Mouse (Mus musculus): ENCODE measurements around the gene Agbl4. TPM values are rescaled to one million over a fixed set of nuclear protein-coding genes. Genes with fewer than 3 reads are reported as not detected.

Agbl4 gene
- total RNA-seq, 2 experiments from 2014 or later, result 1.1 to 1.3 TPM

- no peak for DNase-seq (ENCODE audit: low spot score in 2 of 2)
Observed at GRCm38 (mm10) chr4:111255499-111255898, 858.0 kb downstream of the Agbl4 start.

GRCm38 (mm10) chr4:111256931-111257330 lies 859.5 kb downstream of the Agbl4 start:
- DNase-seq (ENCODE audit: low spot score in 2 of 2), result no peak

- no peak for DNase-seq (ENCODE audit: low spot score in 2 of 2)
Observed at GRCm38 (mm10) chr4:111280936-111281335, 883.5 kb downstream of the Agbl4 start.

GRCm38 (mm10) chr4:111281836-111282235 lies 884.4 kb downstream of the Agbl4 start:
- no peak for DNase-seq (ENCODE audit: low spot score in 2 of 2)

GRCm38 (mm10) chr4:111284625-111285024 lies 887.2 kb downstream of the Agbl4 start:
- DNase-seq (ENCODE audit: low spot score in 2 of 2), result no peak

GRCm38 (mm10) chr4:111294528-111295241 lies 897.2 kb downstream of the Agbl4 start:
- no peak for DNase-seq (ENCODE audit: low spot score in 2 of 2)

- no peak for DNase-seq (ENCODE audit: low spot score in 2 of 2)
Observed at GRCm38 (mm10) chr4:111306518-111306917, 909.1 kb downstream of the Agbl4 start.

GRCm38 (mm10) chr4:111307166-111307565 lies 909.7 kb downstream of the Agbl4 start:
- DNase-seq (ENCODE audit: low spot score in 2 of 2), result no peak

GRCm38 (mm10) chr4:111307633-111308032 lies 910.2 kb downstream of the Agbl4 start:
- no peak for DNase-seq (ENCODE audit: low spot score in 2 of 2)

GRCm38 (mm10) chr4:111308572-111309288 lies 911.3 kb downstream of the Agbl4 start:
- DNase-seq (ENCODE audit: low spot score in 2 of 2), result no peak

- DNase-seq (ENCODE audit: low spot score in 2 of 2), result no peak
Observed at GRCm38 (mm10) chr4:111327094-111327493, 929.6 kb downstream of the Agbl4 start.

GRCm38 (mm10) chr4:111327760-111328373 lies 930.4 kb downstream of the Agbl4 start:
- DNase-seq (ENCODE audit: low spot score in 2 of 2), result no peak

- no peak for DNase-seq (ENCODE audit: low spot score in 2 of 2)
Observed at GRCm38 (mm10) chr4:111329501-111329900, 932.0 kb downstream of the Agbl4 start.

GRCm38 (mm10) chr4:111332864-111333263 lies 935.4 kb downstream of the Agbl4 start:
- no peak for DNase-seq (ENCODE audit: low spot score in 2 of 2)

- no peak for DNase-seq (ENCODE audit: low spot score in 2 of 2)
Observed at GRCm38 (mm10) chr4:111349965-111350364, 952.5 kb downstream of the Agbl4 start.

GRCm38 (mm10) chr4:111350615-111351525 lies 953.4 kb downstream of the Agbl4 start:
- DNase-seq (ENCODE audit: low spot score in 2 of 2), result no peak

GRCm38 (mm10) chr4:111356584-111357115 lies 959.2 kb downstream of the Agbl4 start:
- DNase-seq (ENCODE audit: low spot score in 2 of 2), result no peak

- DNase-seq (ENCODE audit: low spot score in 2 of 2), result no peak
Observed at GRCm38 (mm10) chr4:111357176-111357575, 959.7 kb downstream of the Agbl4 start.

- no peak for DNase-seq (ENCODE audit: low spot score in 2 of 2)
Observed at GRCm38 (mm10) chr4:111364199-111364598, 966.7 kb downstream of the Agbl4 start.

GRCm38 (mm10) chr4:111367771-111368170 lies 970.3 kb downstream of the Agbl4 start:
- no peak for DNase-seq (ENCODE audit: low spot score in 2 of 2)

- no peak for DNase-seq (ENCODE audit: low spot score in 2 of 2)
Observed at GRCm38 (mm10) chr4:111377159-111377558, 979.7 kb downstream of the Agbl4 start.
